Mouse (Mus musculus) liver, embryonic 14.5 days (tissue): ENCODE data around the gene Tmem14c.

ENCODE experiments used
- CTCF ChIP-seq: IDR thresholded peaks from 2 replicates; pipeline ENCODE4 v1.5.1; 2016; ENCODE audit warnings: antibody characterized with exemption, low read depth, control low read depth
- EP300 ChIP-seq: IDR thresholded peaks from 2 replicates; pipeline ENCODE4 v1.6.1; 2016; ENCODE audit warnings: antibody characterized with exemption, low read depth

GRCm38 (mm10) chr13:40972976-40973375, 43.1 kb upstream of the Tmem14c start:
- no peak for TF ChIP-seq EP300
- no peak for TF ChIP-seq CTCF
